Mouse (Mus musculus): ENCODE data around the gene Krtdap. TPM values are rescaled to one million over a fixed set of nuclear protein-coding genes. Genes with fewer than 3 reads are reported as not detected.

Krtdap gene
- polyA plus RNA-seq (2015; fragmentation: Nextera tagmentation; extraction: Ambion mirVana) = 135 and 161 TPM in 2 replicates

GRCm38 (mm10) chr7:30787377-30788022 is at the start of gene Krtdap:
Gene Krtdap (plus strand): TSS chr7:30787896.

GRCm38 (mm10) chr7:30743617-30744016 is 44.1 kb upstream of the Krtdap start, which contains the start of gene Gapdhs:
Gene Gapdhs (minus strand): TSS chr7:30743681.

GRCm38 (mm10) chr7:30751086-30751669 is 36.5 kb upstream of the Krtdap start, which contains the start of gene Sbsn:
Gene Sbsn (plus strand): TSS chr7:30751471.

GRCm38 (mm10) chr7:30763456-30763855 is 24.2 kb upstream of the Krtdap start, which contains the start of gene Dmkn:
Gene Dmkn (plus strand): TSS chr7:30763756.

GRCm38 (mm10) chr7:30823675-30824074 is 36.0 kb downstream of the Krtdap start, which contains the start of gene Ffar2:
Gene Ffar2 (minus strand): TSS chr7:30823775.

Other genes with a start within 250 kb of the Krtdap start
- gene Hspb6, start 235.7 kb upstream of the Krtdap start, polyA plus RNA-seq (2015; fragmentation: Nextera tagmentation; extraction: Ambion mirVana) = 391 and 404 TPM in 2 replicates
- gene Proser3, start 235.6 kb upstream of the Krtdap start, polyA plus RNA-seq (2015; fragmentation: Nextera tagmentation; extraction: Ambion mirVana) = 3.2 and 3.9 TPM in 2 replicates
- 21.1 and 25.6 TPM in 2 replicates for gene Lin37, start 228.1 kb upstream of the Krtdap start, polyA plus RNA-seq (2015; fragmentation: Nextera tagmentation; extraction: Ambion mirVana)
- gene U2af1l4, start 224.6 kb upstream of the Krtdap start, polyA plus RNA-seq (2015; fragmentation: Nextera tagmentation; extraction: Ambion mirVana) = 69.5 and 73.2 TPM in 2 replicates
- gene Gm49396, start 224.6 kb upstream of the Krtdap start, polyA plus RNA-seq (2015; fragmentation: Nextera tagmentation; extraction: Ambion mirVana) = 2.7 and 2.8 TPM in 2 replicates
- 114 and 127 TPM in 2 replicates for gene Psenen, start 224.3 kb upstream of the Krtdap start, polyA plus RNA-seq (2015; fragmentation: Nextera tagmentation; extraction: Ambion mirVana)
- 1.1 and 1.6 TPM in 2 replicates for gene Igflr1, start 222.5 kb upstream of the Krtdap start, polyA plus RNA-seq (2015; fragmentation: Nextera tagmentation; extraction: Ambion mirVana)
- gene Kmt2b, start 199.2 kb upstream of the Krtdap start, polyA plus RNA-seq (2015; fragmentation: Nextera tagmentation; extraction: Ambion mirVana) = 4.8 TPM in 2 replicates
- gene Zbtb32, start 189.0 kb upstream of the Krtdap start, polyA plus RNA-seq (2015; fragmentation: Nextera tagmentation; extraction: Ambion mirVana) = 2.4 and 3.5 TPM in 2 replicates
- 1,486 and 1,535 TPM in 2 replicates for gene Upk1a, start 175.0 kb upstream of the Krtdap start, polyA plus RNA-seq (2015; fragmentation: Nextera tagmentation; extraction: Ambion mirVana)
- 1,042 and 1,083 TPM in 2 replicates for gene Cox6b1, start 161.7 kb upstream of the Krtdap start, polyA plus RNA-seq (2015; fragmentation: Nextera tagmentation; extraction: Ambion mirVana)
- gene Etv2, start 152.0 kb upstream of the Krtdap start, polyA plus RNA-seq (2015; fragmentation: Nextera tagmentation; extraction: Ambion mirVana) = not detected in 2 replicates
- 87.7 and 91.8 TPM in 2 replicates for gene Rbm42, start 137.6 kb upstream of the Krtdap start, polyA plus RNA-seq (2015; fragmentation: Nextera tagmentation; extraction: Ambion mirVana)
- 10.3 and 11.1 TPM in 2 replicates for gene Haus5, start 122.9 kb upstream of the Krtdap start, polyA plus RNA-seq (2015; fragmentation: Nextera tagmentation; extraction: Ambion mirVana)
- not detected in 2 replicates for gene Pmis2, start 116.3 kb upstream of the Krtdap start, polyA plus RNA-seq (2015; fragmentation: Nextera tagmentation; extraction: Ambion mirVana)
- gene 2200002J24Rik, start 89.0 kb upstream of the Krtdap start, polyA plus RNA-seq (2015; fragmentation: Nextera tagmentation; extraction: Ambion mirVana) = 0.39 TPM in 1 of 2 replicates, not detected in the other
- 0.13 and 0.69 TPM in 2 replicates for gene Atp4a, start 75.7 kb upstream of the Krtdap start, polyA plus RNA-seq (2015; fragmentation: Nextera tagmentation; extraction: Ambion mirVana)
- gene Tmem147, start 58.4 kb upstream of the Krtdap start, polyA plus RNA-seq (2015; fragmentation: Nextera tagmentation; extraction: Ambion mirVana) = 155 and 184 TPM in 2 replicates
- gene Gapdhs, start 44.2 kb upstream of the Krtdap start, polyA plus RNA-seq (2015; fragmentation: Nextera tagmentation; extraction: Ambion mirVana) = 0.12 TPM in 1 of 2 replicates, not detected in the other
- gene Sbsn, start 36.4 kb upstream of the Krtdap start, polyA plus RNA-seq (2015; fragmentation: Nextera tagmentation; extraction: Ambion mirVana) = 13.6 and 17.0 TPM in 2 replicates
- 97.2 and 160 TPM in 2 replicates for gene Dmkn, start 24.1 kb upstream of the Krtdap start, polyA plus RNA-seq (2015; fragmentation: Nextera tagmentation; extraction: Ambion mirVana)
- not detected in 2 replicates for gene Ffar2, start 35.9 kb downstream of the Krtdap start, polyA plus RNA-seq (2015; fragmentation: Nextera tagmentation; extraction: Ambion mirVana)
- gene Ffar3, start 68.3 kb downstream of the Krtdap start, polyA plus RNA-seq (2015; fragmentation: Nextera tagmentation; extraction: Ambion mirVana) = not detected in 2 replicates
- gene Ffar1, start 73.7 kb downstream of the Krtdap start, polyA plus RNA-seq (2015; fragmentation: Nextera tagmentation; extraction: Ambion mirVana) = not detected in 2 replicates
- 0.11 TPM in 1 of 2 replicates, not detected in the other for gene Cd22, start 92.4 kb downstream of the Krtdap start, polyA plus RNA-seq (2015; fragmentation: Nextera tagmentation; extraction: Ambion mirVana)
- gene Mag, start 127.0 kb downstream of the Krtdap start, polyA plus RNA-seq (2015; fragmentation: Nextera tagmentation; extraction: Ambion mirVana) = 0.31 and 0.47 TPM in 2 replicates
- not detected in 2 replicates for gene Hamp2, start 136.8 kb downstream of the Krtdap start, polyA plus RNA-seq (2015; fragmentation: Nextera tagmentation; extraction: Ambion mirVana)
- gene Hamp, start 156.1 kb downstream of the Krtdap start, polyA plus RNA-seq (2015; fragmentation: Nextera tagmentation; extraction: Ambion mirVana) = not detected in 2 replicates
- 10.2 and 11.0 TPM in 2 replicates for gene Usf2, start 168.9 kb downstream of the Krtdap start, polyA plus RNA-seq (2015; fragmentation: Nextera tagmentation; extraction: Ambion mirVana)
- 43.7 and 44.9 TPM in 2 replicates for gene Lsr, start 185.6 kb downstream of the Krtdap start, polyA plus RNA-seq (2015; fragmentation: Nextera tagmentation; extraction: Ambion mirVana)
- gene Fam187b, start 185.9 kb downstream of the Krtdap start, polyA plus RNA-seq (2015; fragmentation: Nextera tagmentation; extraction: Ambion mirVana) = 4.2 and 4.5 TPM in 2 replicates

Data from urinary bladder, postnatal 0 days (tissue).